Mouse (Mus musculus) liver, postnatal 0 days (tissue): ENCODE results near the gene Fev.

Source experiments
- CTCF ChIP-seq: sonication (generic); IDR thresholded peaks from 2 replicates; pipeline ENCODE4 v1.5.1; 2016; ENCODE audit warnings: antibody characterized with exemption, low read depth
- EP300 ChIP-seq: IDR thresholded peaks from 2 replicates; pipeline ENCODE4 v1.6.1; 2016; ENCODE audit warnings: antibody characterized with exemption, low read depth, mild to moderate bottlenecking

DNA sequence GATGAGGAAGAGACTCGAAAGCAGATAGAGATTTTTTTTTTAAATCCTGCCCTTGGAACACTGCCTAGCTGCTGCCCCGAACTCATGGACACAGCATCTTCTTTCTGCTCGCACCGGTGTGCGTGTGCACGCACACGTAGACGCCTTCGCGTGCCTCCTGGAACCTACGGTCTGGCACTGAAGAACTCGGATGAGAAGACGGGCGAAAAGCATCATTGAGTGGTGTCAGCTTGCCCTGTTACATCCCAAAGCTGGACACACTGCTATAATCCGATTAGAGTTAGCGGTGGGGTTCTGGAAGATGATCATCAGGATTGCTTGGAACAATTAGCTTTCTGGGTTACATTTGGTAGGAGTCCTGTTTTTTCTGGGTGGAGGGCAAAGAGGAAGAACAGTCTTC is 26.4 kb downstream of the Fev start:
- no peak for TF ChIP-seq CTCF
- TF ChIP-seq EP300: no peak
